Mouse (Mus musculus): Measurements from ENCODE around the gene Trim38. TPM values are rescaled to one million over a fixed set of nuclear protein-coding genes. Genes with fewer than 3 reads are reported as not detected.

Trim38 gene
- total RNA-seq, 1 experiment from 2014 or later = not detected

GRCm38 (mm10) chr13:23804532-23804931, 34.8 kb downstream of the Trim38 start:
- ATAC-seq (replicated peaks; ENCODE audit: insufficient number of reproducible peaks, low FRiP score, low TSS enrichment, poor library complexity, severe bottlenecking) = no peak

GRCm38 (mm10) chr13:23806422-23807052, 36.8 kb downstream of the Trim38 start, which contains the start of gene Slc17a2:
Slc17a2 (plus strand) TSS chr13:23806993.
- ATAC-seq (replicated peaks; ENCODE audit: insufficient number of reproducible peaks, low FRiP score, low TSS enrichment, poor library complexity, severe bottlenecking) = no peak

GRCm38 (mm10) chr13:23816148-23816547, 46.4 kb downstream of the Trim38 start:
- ATAC-seq (replicated peaks; ENCODE audit: insufficient number of reproducible peaks, low FRiP score, low TSS enrichment, poor library complexity, severe bottlenecking) = peak; percentile 73

GRCm38 (mm10) chr13:23820179-23820940, 50.6 kb downstream of the Trim38 start:
- ATAC-seq (replicated peaks; ENCODE audit: insufficient number of reproducible peaks, low FRiP score, low TSS enrichment, poor library complexity, severe bottlenecking) = no peak

GRCm38 (mm10) chr13:23822213-23822612, 52.5 kb downstream of the Trim38 start:
- no peak for ATAC-seq (replicated peaks; ENCODE audit: insufficient number of reproducible peaks, low FRiP score, low TSS enrichment, poor library complexity, severe bottlenecking)

- ATAC-seq (replicated peaks; ENCODE audit: insufficient number of reproducible peaks, low FRiP score, low TSS enrichment, poor library complexity, severe bottlenecking) = no peak
Measured at GRCm38 (mm10) chr13:23826606-23827005, 56.9 kb downstream of the Trim38 start.

GRCm38 (mm10) chr13:23833053-23833452, 63.3 kb downstream of the Trim38 start:
- no peak for ATAC-seq (replicated peaks; ENCODE audit: insufficient number of reproducible peaks, low FRiP score, low TSS enrichment, poor library complexity, severe bottlenecking)

- no peak for ATAC-seq (replicated peaks; ENCODE audit: insufficient number of reproducible peaks, low FRiP score, low TSS enrichment, poor library complexity, severe bottlenecking)
Measured at GRCm38 (mm10) chr13:23834836-23835235, 65.1 kb downstream of the Trim38 start.

- no peak for ATAC-seq (replicated peaks; ENCODE audit: insufficient number of reproducible peaks, low FRiP score, low TSS enrichment, poor library complexity, severe bottlenecking)
Measured at GRCm38 (mm10) chr13:23836630-23837029, 66.9 kb downstream of the Trim38 start.

GRCm38 (mm10) chr13:23839308-23839707, 69.6 kb downstream of the Trim38 start, which contains the start of gene Slc17a3:
Slc17a3 (plus strand) TSS chr13:23839434.
- no peak for ATAC-seq (replicated peaks; ENCODE audit: insufficient number of reproducible peaks, low FRiP score, low TSS enrichment, poor library complexity, severe bottlenecking)

Other genes with a start within 250 kb of the Trim38 start
- gene Hist1h4h, start 238.9 kb upstream of the Trim38 start, total RNA-seq (2017) = 24.5 to 149 TPM (median 46.4 TPM) in 3 replicates
- gene Hist1h2af, start 236.0 kb upstream of the Trim38 start, total RNA-seq (2017) = 1.4 to 11.6 TPM in 2 of 3 replicates, not detected in the other
- gene Hist1h3g, start 234.5 kb upstream of the Trim38 start, total RNA-seq (2017) = not detected in 3 replicates
- 0.21 to 4.4 TPM (median 2.1 TPM) in 3 replicates for gene Hist1h2bh, start 226.5 kb upstream of the Trim38 start, total RNA-seq (2017)
- gene Hist1h3f, start 225.9 kb upstream of the Trim38 start, total RNA-seq (2017) = 0.53 to 21.8 TPM (median 16.4 TPM) in 3 replicates
- 42.2 to 123 TPM (median 49.9 TPM) in 3 replicates for gene Hist1h4f, start 218.3 kb upstream of the Trim38 start, total RNA-seq (2017)
- gene Hist1h1d, start 216.7 kb upstream of the Trim38 start, total RNA-seq (2017) = 16.3 to 25.9 TPM (median 21.9 TPM) in 3 replicates
- gene Hist1h3e, start 207.5 kb upstream of the Trim38 start, total RNA-seq (2017) = 12.4 to 48.1 TPM (median 39.4 TPM) in 3 replicates
- gene Hist1h2ae, start 198.7 kb upstream of the Trim38 start, total RNA-seq (2017) = 6.1 to 28.4 TPM (median 15.0 TPM) in 3 replicates
- gene Hist1h2bg, start 198.5 kb upstream of the Trim38 start, total RNA-seq (2017) = 86.4 to 193 TPM (median 86.9 TPM) in 3 replicates
- 19.2 to 51.4 TPM (median 45.4 TPM) in 3 replicates for gene Hist1h2bf, start 195.7 kb upstream of the Trim38 start, total RNA-seq (2017)
- gene Hist1h2ad, start 195.5 kb upstream of the Trim38 start, total RNA-seq (2017) = 1.5 to 92.8 TPM (median 16.7 TPM) in 3 replicates
- 1.5 to 3.3 TPM (median 2.1 TPM) in 3 replicates for gene Hist1h3d, start 194.2 kb upstream of the Trim38 start, total RNA-seq (2017)
- gene Hist1h4d, start 188.3 kb upstream of the Trim38 start, total RNA-seq (2017) = 78.9 to 170 TPM (median 90.0 TPM) in 3 replicates
- 13.1 to 35.9 TPM (median 14.5 TPM) in 3 replicates for gene Hist1h2be, start 148.8 kb upstream of the Trim38 start, total RNA-seq (2017)
- 81.6 to 216 TPM (median 97.2 TPM) in 3 replicates for gene Hist1h1e, start 147.4 kb upstream of the Trim38 start, total RNA-seq (2017)
- gene Hist1h2ac, start 86.0 kb upstream of the Trim38 start, total RNA-seq (2017) = 5.0 to 8.9 TPM (median 8.3 TPM) in 3 replicates
- 28.7 to 101 TPM (median 49.7 TPM) in 3 replicates for gene Hist1h2bc, start 85.7 kb upstream of the Trim38 start, total RNA-seq (2017)
- gene Hist1h1t, start 74.1 kb upstream of the Trim38 start, total RNA-seq (2017) = not detected in 3 replicates
- gene Hist1h4c, start 71.5 kb upstream of the Trim38 start, total RNA-seq (2017) = 82.1 to 150 TPM (median 93.5 TPM) in 3 replicates
- gene Hfe, start 59.1 kb upstream of the Trim38 start, total RNA-seq (2017) = 90.6 to 170 TPM (median 150 TPM) in 3 replicates
- 589 to 739 TPM (median 677 TPM) in 3 replicates for gene Hist1h1c, start 31.1 kb upstream of the Trim38 start, total RNA-seq (2017)
- gene Hist1h3c, start 24.3 kb upstream of the Trim38 start, total RNA-seq (2017) = 6.8 TPM in 1 of 3 replicates, not detected in the others
- 151 to 300 TPM (median 178 TPM) in 3 replicates for gene Hist1h2bb, start 23.2 kb upstream of the Trim38 start, total RNA-seq (2017)
- 64.3 to 74.6 TPM in 2 of 3 replicates, not detected in the other for gene Hist1h2ab, start 18.8 kb upstream of the Trim38 start, total RNA-seq (2017)
- 9.7 TPM in 1 of 3 replicates, not detected in the others for gene Hist1h3b, start 17.6 kb upstream of the Trim38 start, total RNA-seq (2017)
- 10.8 to 62.1 TPM (median 12.1 TPM) in 3 replicates for gene Hist1h4b, start 12.9 kb upstream of the Trim38 start, total RNA-seq (2017)
- 43.2 to 186 TPM (median 59.3 TPM) in 3 replicates for gene Hist1h4a, start 8.7 kb upstream of the Trim38 start, total RNA-seq (2017)
- 4.6 to 86.2 TPM (median 18.3 TPM) in 3 replicates for gene Hist1h3a, start 7.5 kb upstream of the Trim38 start, total RNA-seq (2017)
- gene Hist1h1a, start 6.2 kb upstream of the Trim38 start, total RNA-seq (2017) = 55.4 to 86.3 TPM (median 64.8 TPM) in 3 replicates
- gene Slc17a2, start 37.1 kb downstream of the Trim38 start, total RNA-seq (2017) = not detected in 3 replicates
- not detected in 3 replicates for gene Slc17a3, start 69.5 kb downstream of the Trim38 start, total RNA-seq (2017)
- gene Slc17a1, start 97.8 kb downstream of the Trim38 start, total RNA-seq (2017) = not detected in 3 replicates
- gene Slc17a4, start 145.1 kb downstream of the Trim38 start, total RNA-seq (2017) = not detected in 3 replicates
- gene Hist1h2ba, start 164.2 kb downstream of the Trim38 start, total RNA-seq (2017) = not detected in 3 replicates
- not detected in 3 replicates for gene Hist1h2aa, start 164.5 kb downstream of the Trim38 start, total RNA-seq (2017)
- not detected in 3 replicates for gene Scgn, start 221.3 kb downstream of the Trim38 start, total RNA-seq (2017)

Data from monocyte, adult 5-6 weeks (primary cell).